Mouse (Mus musculus) heart, postnatal 10 days (tissue): ENCODE measurements around the gene C1ql4. TPM values are rescaled to one million over a fixed set of nuclear protein-coding genes. Genes with fewer than 3 reads are reported as not detected.
A peak's percentile ranks its signal among the peaks of the same experiment; 100 is the strongest.
"Not testable (repeated sequence)": the region's sequence is repeated elsewhere in the genome, so short reads cannot be mapped to it uniquely, and the experiment has no call there.

Experiments used
- DNase-seq, 2 experiments: peaks; one replicate each; pipeline ENCODE4 v3.0.0; 2021
- intact Hi-C: fragments of 180-260 bp; cut with DNase I; formaldehyde crosslinking; loops from one replicate; pipeline ENCODE4 v1.15.1; 2025
- total RNA-seq, 2 experiments: library from RNA; stranded (reverse); gene quantifications; 2 replicates each; pipeline ENCODE4 v1.2.3; 2021

The C1ql4 gene
- total RNA-seq, 2 experiments from 2014 or later: not detected

GRCm38 (mm10) chr15:99078181-99078910, 9.3 kb downstream of the C1ql4 start:
- intact Hi-C loops: no loop called here
- no peak for DNase-seq

DNA sequence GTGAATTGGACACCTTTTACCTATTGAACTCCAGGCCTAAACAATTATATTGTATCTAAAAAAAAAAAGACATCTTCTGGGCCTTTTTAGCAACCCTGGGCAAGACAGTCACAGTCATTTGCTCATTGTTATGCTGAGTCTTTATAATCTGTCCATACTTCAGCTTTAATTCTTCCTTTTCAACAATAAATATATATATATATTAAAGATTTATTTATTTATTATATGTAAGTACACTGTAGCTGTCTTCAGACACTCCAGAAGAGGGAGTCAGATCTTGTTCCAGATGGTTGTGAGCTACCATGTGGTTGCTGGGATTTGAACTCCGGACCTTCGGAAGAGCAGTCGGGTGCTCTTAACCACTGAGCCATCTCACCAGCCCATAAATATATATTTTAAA, 11.6 kb downstream of the C1ql4 start:
- DNase-seq, intact Hi-C loops: not testable (repeated sequence)

DNA sequence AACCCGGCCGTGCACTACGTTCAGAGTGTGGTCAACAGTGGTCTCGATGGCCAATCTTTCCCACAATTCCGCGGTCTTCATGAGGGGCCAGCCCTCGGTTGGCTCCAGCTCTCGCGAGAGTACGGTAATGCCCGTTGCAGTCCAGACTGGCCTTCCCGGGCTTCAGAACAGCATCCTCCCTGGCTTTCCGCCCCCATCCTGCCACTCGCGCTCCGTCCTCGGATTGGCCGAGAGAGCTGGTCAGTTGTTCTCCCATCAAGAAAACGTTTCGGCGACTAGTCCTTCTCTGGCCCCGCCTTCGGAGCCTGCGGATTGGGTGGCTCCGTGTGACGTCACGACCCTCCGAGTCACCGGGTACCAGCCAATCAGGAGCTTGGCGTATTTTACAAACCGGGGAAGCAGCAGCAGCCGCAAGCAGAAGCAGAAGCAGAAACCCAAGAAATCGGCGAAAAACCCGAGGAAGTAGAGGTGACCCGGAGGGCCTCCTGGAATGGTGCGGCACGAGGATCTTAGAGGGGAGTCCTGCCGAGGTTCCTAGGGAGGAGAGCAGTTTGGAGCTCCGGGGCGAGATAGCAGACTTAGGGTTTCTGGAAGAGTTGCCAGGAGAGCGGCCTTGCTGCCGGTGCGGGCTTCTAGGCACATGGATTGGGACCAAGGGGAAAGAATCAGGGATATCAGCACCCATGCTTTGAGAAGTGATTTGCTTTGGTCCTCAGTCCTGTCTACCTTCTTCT, 12.8 kb downstream of the C1ql4 start:
- intact Hi-C loops: no loop called here
- peak; percentile 99 for DNase-seq

DNA sequence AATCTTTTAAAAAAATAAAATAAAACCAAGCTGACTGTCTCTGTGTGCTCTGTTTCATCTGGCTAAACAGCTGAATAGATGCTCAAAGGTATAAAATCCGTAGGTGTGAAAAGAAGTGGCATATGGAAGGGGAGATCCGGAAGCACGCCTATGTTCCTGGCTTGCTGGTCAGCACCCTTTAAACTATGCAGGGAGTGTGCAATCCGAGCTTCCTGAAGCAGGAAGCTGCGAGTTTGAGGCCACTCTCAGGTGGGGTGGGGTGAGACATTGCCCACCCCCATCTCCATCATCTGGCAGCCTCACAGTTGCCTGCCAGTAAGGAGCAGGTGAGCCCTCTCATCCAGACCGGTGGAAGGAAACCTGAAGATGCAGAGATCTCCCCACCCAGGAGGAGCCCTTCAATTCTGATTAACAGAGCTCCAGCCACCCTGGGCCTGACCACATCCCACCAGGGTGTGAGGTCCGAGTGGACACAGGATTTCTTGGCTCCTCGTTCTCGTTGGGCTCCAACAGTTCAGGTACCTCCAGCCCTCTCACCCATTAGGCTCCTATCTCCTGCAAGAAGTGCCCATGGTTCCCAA, 13.5 kb downstream of the C1ql4 start, which contains the start of gene Troap:
Gene Troap, plus strand, starts transcription at position 557 of the 581 bp plus-strand sequence.
- intact Hi-C loops: no loop called here
- DNase-seq: no peak

- intact Hi-C loops: no loop called here
- no peak for DNase-seq
These were observed 15.6 kb downstream of the C1ql4 start for GRCm38 (mm10) chr15:99071988-99072387.

- intact Hi-C loops: no loop called here
- DNase-seq: no peak
These were observed 22.0 kb downstream of the C1ql4 start for GRCm38 (mm10) chr15:99065557-99066165.

GRCm38 (mm10) chr15:99056332-99056731, 31.3 kb downstream of the C1ql4 start:
- peak in 1 of 2 experiments; percentile 55 for DNase-seq
- intact Hi-C loops: loop anchor here (5.0 kb wide), 1 partner anchor 34 kb away; no protein-coding TSS in a partner anchor

DNA sequence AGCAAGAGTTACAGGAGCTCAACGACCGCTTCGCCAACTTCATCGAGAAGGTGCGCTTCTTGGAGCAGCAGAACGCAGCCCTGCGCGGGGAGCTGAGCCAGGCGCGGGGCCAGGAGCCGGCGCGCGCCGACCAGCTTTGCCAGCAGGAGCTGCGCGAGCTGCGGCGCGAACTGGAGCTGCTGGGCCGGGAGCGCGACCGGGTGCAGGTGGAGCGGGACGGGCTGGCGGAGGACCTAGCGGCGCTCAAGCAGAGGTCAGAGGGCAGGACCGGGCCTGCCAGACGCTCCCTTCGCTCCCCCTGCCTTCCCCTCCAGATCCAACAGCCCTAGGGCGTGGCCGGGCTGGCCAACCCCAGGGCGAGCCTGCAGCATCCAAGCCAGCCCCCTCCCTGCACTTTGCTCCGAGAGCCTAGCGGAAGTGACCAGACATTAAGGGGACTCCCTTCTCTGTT, 32.1 kb downstream of the C1ql4 start:
- peak in 1 of 2 experiments; percentile 52 for DNase-seq

DNA sequence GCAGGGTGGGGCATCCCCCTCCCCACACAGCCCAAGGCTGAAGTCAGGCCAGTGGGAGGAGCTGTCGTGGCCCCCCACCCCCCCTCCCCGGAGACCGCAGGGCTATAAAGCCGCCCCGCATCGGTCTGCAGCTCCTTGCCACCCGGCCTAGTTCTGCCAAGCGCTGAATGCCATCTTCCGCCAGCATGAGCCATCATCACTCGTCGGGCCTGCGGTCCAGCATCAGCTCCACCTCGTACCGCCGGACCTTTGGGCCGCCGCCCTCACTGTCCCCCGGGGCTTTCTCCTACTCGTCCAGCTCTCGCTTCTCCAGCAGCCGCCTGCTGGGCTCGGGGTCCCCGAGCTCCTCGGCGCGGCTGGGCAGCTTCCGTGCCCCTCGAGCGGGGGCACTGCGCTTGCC, 32.6 kb downstream of the C1ql4 start, which contains the start of gene Prph:
Gene Prph, plus strand, starts transcription at position 135 of the 400 bp plus-strand sequence.
- intact Hi-C loops: loop anchor here (5.0 kb wide), 1 partner anchor 33 kb away; no protein-coding TSS in a partner anchor
- DNase-seq: no peak

More for the DNA sequence above, 32.1 kb downstream of the C1ql4 start:
- intact Hi-C loops: loop anchor here (5.0 kb wide), 1 partner anchor 33 kb away; no protein-coding TSS in a partner anchor

DNA sequence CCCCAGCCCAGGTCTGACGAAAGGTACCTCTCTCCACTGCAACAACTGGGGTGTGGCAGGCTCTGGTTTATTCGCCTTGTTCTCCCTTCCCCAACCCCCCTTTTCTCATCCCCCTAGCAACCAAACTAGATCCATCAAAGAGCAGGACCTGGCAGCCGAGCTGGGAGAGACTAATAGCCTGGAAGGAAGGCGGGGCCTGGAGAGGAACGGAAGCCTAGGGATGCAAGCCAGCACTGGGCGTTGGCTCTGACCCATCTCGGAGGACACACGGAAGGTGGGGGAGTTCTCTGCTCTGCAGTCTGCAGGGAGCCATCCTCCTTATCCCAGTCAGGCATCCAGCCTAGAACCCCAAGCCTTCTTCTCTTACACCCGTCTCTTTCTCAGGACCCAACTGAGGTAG, 34.2 kb downstream of the C1ql4 start:
- DNase-seq: no peak
- intact Hi-C loops: no loop called here

DNA sequence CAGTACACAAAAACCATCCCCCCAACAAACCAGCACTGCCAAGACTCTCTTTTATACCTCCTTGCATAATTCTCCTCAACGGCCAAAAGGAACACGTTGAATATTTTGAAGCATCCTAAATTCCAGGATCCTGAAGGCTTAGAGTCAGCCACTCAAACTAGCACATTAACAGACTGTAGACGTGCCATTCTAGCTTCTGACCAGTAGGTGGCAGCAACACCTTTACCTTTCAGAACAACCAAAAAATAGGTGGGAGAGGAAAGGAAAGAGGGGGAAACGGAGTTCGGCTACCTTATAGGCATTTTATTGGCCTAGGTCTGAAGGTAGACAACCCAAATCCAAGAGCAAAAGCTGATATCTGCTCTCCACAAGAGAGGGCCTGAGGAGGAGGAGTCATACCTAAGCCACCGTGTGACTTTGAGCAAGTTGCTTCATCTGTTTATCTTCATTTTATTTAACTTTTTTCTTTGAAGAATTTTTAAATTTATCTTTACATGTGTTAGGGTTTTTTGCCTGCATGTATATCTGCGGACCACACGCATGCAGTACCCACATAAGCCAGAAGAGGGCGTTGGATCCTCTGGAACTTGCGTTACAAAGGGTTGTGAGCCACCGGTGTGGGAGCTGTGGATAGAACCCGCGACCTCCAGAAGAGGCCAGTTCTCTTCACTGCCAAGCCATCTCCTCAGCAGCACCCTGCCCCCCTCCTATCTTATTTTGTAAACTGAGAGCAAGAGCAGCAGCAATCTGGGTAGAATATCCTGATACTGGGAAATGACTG, 38.0 kb downstream of the C1ql4 start:
- DNase-seq: peak; percentile 57 to 72
- intact Hi-C loops: loop anchor here (2.0 kb wide), 1 partner anchor 149 kb away; no protein-coding TSS in a partner anchor

DNA sequence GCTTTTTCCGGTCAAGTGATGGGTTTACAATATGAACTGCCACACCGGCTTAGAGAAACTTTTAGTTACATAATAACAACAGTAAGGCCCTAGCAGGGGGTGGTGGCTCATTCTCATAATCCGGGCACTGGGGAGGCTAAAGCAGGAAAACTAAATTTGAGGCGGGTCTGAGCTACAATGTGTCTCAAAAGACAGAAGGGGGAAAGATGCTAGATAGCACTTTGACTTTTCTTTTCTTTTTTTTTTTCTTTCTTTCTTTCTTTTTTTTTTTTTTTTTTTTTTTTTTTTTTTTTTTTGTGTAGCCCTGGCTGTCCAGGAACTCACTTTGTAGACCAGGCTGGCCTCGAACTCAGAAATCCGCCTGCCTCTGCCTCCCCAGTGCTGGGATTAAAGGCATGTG, 41.9 kb downstream of the C1ql4 start:
- intact Hi-C loops: not testable (repeated sequence)

DNA sequence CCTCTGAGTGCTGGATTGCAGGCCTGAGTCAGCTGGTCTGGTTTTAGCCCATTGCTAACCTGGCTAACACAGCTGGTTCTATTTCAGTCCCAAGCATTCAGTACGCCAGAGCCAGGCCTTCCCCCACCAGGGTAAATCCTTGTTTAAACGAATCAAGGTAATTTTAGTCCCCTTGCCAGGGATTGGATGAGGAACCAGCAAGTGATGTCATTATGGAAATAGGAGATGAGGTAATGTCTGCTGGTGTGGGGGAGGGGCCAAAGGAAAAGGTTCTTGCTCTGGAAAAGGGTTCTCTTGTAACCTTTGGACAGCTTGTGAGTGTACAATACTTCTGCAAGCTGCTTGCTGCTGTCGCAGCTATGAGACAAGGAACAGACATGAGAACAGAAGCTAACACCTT, 42.8 kb downstream of the C1ql4 start:
- intact Hi-C loops: no loop called here
- DNase-seq: peak in 1 of 2 experiments; percentile 48

More for the DNA sequence above, 41.9 kb downstream of the C1ql4 start:
- DNase-seq: not testable (repeated sequence)

- DNase-seq: no peak
- intact Hi-C loops: no loop called here
These were observed 45.3 kb downstream of the C1ql4 start for GRCm38 (mm10) chr15:99042334-99042733.

- no peak for DNase-seq
- intact Hi-C loops: no loop called here
These were observed 46.4 kb downstream of the C1ql4 start for GRCm38 (mm10) chr15:99040920-99041856.

DNA sequence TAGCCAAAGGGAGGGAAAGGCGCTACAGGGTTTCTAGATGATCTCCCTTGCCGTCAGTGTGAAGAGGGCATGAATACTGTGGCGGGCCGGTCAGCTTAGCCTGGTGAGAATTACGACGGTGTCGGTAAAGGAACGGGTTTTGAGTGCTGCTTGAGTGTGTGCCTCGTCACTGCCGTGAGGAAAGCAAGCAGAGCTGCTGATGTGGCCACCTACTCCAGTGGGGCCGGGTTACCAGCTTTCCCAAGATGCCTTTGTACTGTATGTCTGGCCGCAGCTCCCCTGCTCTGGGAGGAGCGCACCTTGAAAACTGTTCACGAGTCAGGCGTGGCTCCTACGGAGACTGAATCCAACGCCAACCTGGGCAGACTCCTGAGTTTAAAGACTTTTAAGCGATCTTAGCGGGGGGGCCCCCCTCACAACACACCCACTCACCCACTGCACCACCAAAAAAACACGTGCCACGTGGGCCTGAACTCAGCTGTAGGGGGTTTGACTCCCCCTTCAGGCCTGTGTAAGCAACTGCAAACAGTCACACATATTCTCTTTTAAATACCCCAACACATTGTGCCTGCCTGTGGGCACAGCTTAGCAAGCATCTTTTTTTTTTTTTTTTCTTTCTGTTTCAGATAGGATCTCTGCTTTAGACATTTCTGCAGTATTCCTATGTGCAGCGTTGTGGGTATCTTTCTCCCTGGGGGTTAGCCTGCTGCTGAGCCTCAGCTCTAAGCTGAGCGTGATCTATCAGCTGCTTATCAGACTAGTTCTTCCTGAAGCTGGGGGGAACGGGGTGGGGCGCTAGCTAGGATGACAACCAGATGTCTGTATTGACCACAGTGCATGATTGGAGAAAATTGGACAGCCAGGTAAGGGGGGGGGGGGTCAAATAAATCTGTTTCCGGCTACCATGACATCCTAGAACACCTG, 47.4 kb downstream of the C1ql4 start:
- intact Hi-C loops: no loop called here
- DNase-seq: no peak

DNA sequence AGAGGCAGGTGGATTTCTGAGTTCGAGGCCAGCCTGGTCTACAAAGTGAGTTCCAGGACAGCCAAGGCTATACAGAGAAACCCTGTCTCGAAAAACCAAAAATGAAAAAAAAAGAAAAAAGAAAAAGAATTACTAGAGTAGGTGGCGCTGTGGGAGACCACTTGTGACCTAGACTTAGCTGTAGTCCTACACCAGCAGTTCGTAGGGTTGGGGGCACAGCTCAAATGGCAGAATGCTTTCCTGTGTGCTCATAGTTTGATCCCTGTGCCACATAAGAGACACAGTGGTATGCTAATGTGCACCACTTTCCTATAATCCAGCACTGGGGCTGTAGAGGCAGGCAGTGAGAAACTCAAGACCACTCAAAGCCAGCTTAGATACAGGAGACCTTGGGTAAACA, 48.3 kb downstream of the C1ql4 start:
- no peak for DNase-seq
- intact Hi-C loops: no loop called here

GRCm38 (mm10) chr15:99038797-99039196, 48.8 kb downstream of the C1ql4 start:
- no peak for DNase-seq
- intact Hi-C loops: no loop called here
